Mouse (Mus musculus) myocyte (in vitro differentiated cells): ENCODE results near the gene Npm1. TPM values are rescaled to one million over a fixed set of nuclear protein-coding genes. Genes with fewer than 3 reads are reported as not detected.

Experiments used
- H3K27me3 ChIP-seq: one replicate; pipeline ENCODE4 v1.6.1; 2011; ENCODE audit not compliant: control insufficient read depth, insufficient read depth, insufficient read length
- H3K36me3 ChIP-seq: one replicate; pipeline ENCODE4 v1.6.1; 2011; ENCODE audit not compliant: control insufficient read depth, insufficient read depth
- H3K4me2 ChIP-seq: one replicate; pipeline ENCODE4 v1.6.1; 2011; ENCODE audit warnings: low read depth, control low read depth
- H3K4me3 ChIP-seq: one replicate; pipeline ENCODE4 v1.5.1; 2011; ENCODE audit warnings: mild to moderate bottlenecking, control low read depth, moderate library complexity
- H3K79me2 ChIP-seq: one replicate; pipeline ENCODE4 v1.6.1; 2011; ENCODE audit not compliant: control insufficient read depth, insufficient read depth
- H3ac ChIP-seq: one replicate; pipeline ENCODE4 v1.6.1; 2011; ENCODE audit not compliant: control insufficient read depth, insufficient read length
- CEBPB ChIP-seq: IDR thresholded peaks from 2 replicates; pipeline ENCODE4 v1.6.1; 2011; ENCODE audit warnings: mild to moderate bottlenecking, moderate library complexity; ENCODE audit not compliant: poor library complexity, insufficient read depth, severe bottlenecking
- E2F4 ChIP-seq: IDR thresholded peaks from one replicate; pipeline ENCODE4 v1.6.1; 2011; ENCODE audit warnings: mild to moderate bottlenecking, control low read depth, moderate library complexity; ENCODE audit not compliant: insufficient read depth
- MAX ChIP-seq: IDR thresholded peaks from one replicate; pipeline ENCODE4 v1.6.1; 2011; ENCODE audit warnings: low read depth, mild to moderate bottlenecking, control low read depth
- MYOD1 ChIP-seq, 3 experiments: IDR thresholded peaks; one replicate each; pipeline ENCODE4 v1.6.1; 2011; ENCODE audit warnings: control low read depth in 2 of 3, low read depth in 2 of 3, mild to moderate bottlenecking in 2 of 3, moderate library complexity in 1 of 3; ENCODE audit not compliant: insufficient read length in 2 of 3, control insufficient read depth in 1 of 3
- MYOG ChIP-seq, 3 experiments: IDR thresholded peaks; one replicate each; pipeline ENCODE4 v1.6.1; 2011; ENCODE audit warnings: control low read depth in 2 of 3, low read depth in 2 of 3, mild to moderate bottlenecking in 2 of 3; ENCODE audit not compliant: insufficient read length in 2 of 3, control insufficient read depth in 1 of 3, insufficient read depth in 1 of 3
- POLR2A ChIP-seq: IDR thresholded peaks from one replicate; pipeline ENCODE4 v1.6.1; 2011; ENCODE audit warnings: low read depth, mild to moderate bottlenecking, control low read depth, moderate library complexity; ENCODE audit not compliant: insufficient read length
- POLR2AphosphoS2 ChIP-seq: IDR thresholded peaks from one replicate; pipeline ENCODE4 v1.6.1; 2011; ENCODE audit warnings: low read depth, control low read depth; ENCODE audit not compliant: insufficient read length
- REST ChIP-seq: IDR thresholded peaks from one replicate; pipeline ENCODE4 v1.6.1; 2011; ENCODE audit warnings: mild to moderate bottlenecking, control low read depth, moderate library complexity; ENCODE audit not compliant: insufficient read depth, insufficient read length
- SRF ChIP-seq: IDR thresholded peaks from one replicate; pipeline ENCODE4 v1.6.1; 2011; ENCODE audit warnings: low read depth; ENCODE audit not compliant: control insufficient read depth, insufficient read length
- TCF12 ChIP-seq: IDR thresholded peaks from one replicate; pipeline ENCODE4 v1.6.1; 2011; ENCODE audit warnings: mild to moderate bottlenecking, control low read depth; ENCODE audit not compliant: poor library complexity, insufficient read depth, severe bottlenecking
- TCF3 ChIP-seq: IDR thresholded peaks from one replicate; pipeline ENCODE4 v1.6.1; 2011; ENCODE audit warnings: low read depth, control low read depth; ENCODE audit not compliant: insufficient read length
- polyA plus RNA-seq: library from polyadenylated mRNA; unstranded; fragments of >200 nt; fragmentation: generic; extraction: Trizol; gene quantifications from one replicate; pipeline ENCODE4 v1.2.1, GENCODE M21; 2012; ENCODE audit warnings: missing spikeins

Gene Npm1
- polyA plus RNA-seq, 1 experiment, result 244 TPM

DNA sequence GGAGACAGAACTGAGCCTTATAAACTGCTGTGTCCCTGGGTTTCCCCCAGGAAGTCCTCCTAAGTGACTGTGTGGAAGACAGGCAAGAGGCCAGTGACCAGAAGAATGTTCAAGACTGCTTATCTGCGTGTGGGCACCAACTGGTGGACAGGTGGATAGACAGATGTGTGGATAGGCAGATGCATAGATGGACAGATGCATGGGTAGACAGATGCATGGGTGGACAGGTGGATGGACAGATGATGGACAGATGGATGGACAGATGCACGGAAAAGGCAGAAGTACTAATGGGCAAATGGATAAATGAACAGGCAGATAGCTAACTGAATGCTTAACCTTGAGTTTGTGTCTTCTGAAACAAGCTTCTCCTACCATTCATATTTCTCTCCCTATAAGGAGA, 52.9 kb downstream of the Npm1 start:
- Histone ChIP-seq H3K27me3 (peaks cover 26% of the 10 kb centered on the region), H3ac (no peak overlapping the region), H3K36me3 (no peaks in the 10 kb centered on the region), H3K4me3 (no peak overlapping the region), H3K79me2 (no peaks in the 10 kb centered on the region), H3K4me2 (no peak overlapping the region)
- TF ChIP-seq E2F4, result no peak
- TF ChIP-seq TCF12, result peak; percentile 22
- TF ChIP-seq POLR2AphosphoS2, result no peak
- TF ChIP-seq POLR2A, result no peak
- peak in 2 of 3 experiments; percentile 78 to 92 for TF ChIP-seq MYOD1 (IDR thresholded peaks at IDR 0.05; ENCODE audit: control insufficient read depth in 1 of 3, insufficient read length in 2 of 3, low read depth in 2 of 3)
- TF ChIP-seq SRF, result no peak
- TF ChIP-seq TCF3, result peak; percentile 62
- peak in 2 of 3 experiments; percentile 64 to 77 for TF ChIP-seq MYOG (IDR thresholded peaks at IDR 0.05; ENCODE audit: control insufficient read depth in 1 of 3, insufficient read depth in 1 of 3, insufficient read length in 2 of 3, low read depth in 2 of 3)
- no peak for TF ChIP-seq MAX

DNA sequence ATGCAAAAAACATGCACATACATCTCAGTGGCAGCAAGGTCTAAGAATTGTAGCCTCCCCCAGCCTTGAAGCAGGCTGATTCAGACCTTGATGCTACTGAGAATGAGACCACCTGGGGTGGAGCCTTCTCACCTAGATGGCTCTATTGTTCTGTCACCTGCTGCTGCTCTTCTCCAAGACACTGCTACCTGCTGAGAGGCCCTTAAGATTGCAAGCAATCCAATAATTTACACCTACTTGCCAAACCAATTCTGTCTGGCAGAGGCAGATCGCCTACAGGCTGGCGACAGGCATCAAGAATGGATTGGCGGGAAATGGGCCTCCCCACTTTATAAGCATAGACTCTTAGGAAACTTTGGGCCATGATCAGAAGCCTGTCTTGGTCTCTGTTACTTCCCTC, 55.5 kb downstream of the Npm1 start:
- no peak for TF ChIP-seq POLR2A
- no peak for TF ChIP-seq MAX
- no peak for TF ChIP-seq E2F4
- no peak for TF ChIP-seq REST
- TF ChIP-seq SRF, result no peak
- TF ChIP-seq TCF12, result no peak
- TF ChIP-seq MYOG (IDR thresholded peaks at IDR 0.05; ENCODE audit: control insufficient read depth in 1 of 3, insufficient read depth in 1 of 3, insufficient read length in 2 of 3, low read depth in 2 of 3), result no peak
- no peak for TF ChIP-seq TCF3
- no peak for TF ChIP-seq POLR2AphosphoS2
- no peaks in the 10 kb centered on the region for H3K36me3 ChIP-seq
- peaks cover 10% of the 10 kb centered on the region for H3K27me3 ChIP-seq
- no peak overlapping the region for H3K4me3 ChIP-seq
- no peak overlapping the region for H3ac ChIP-seq
- no peaks in the 10 kb centered on the region for H3K79me2 ChIP-seq
- H3K4me2 ChIP-seq, result no peak overlapping the region

DNA sequence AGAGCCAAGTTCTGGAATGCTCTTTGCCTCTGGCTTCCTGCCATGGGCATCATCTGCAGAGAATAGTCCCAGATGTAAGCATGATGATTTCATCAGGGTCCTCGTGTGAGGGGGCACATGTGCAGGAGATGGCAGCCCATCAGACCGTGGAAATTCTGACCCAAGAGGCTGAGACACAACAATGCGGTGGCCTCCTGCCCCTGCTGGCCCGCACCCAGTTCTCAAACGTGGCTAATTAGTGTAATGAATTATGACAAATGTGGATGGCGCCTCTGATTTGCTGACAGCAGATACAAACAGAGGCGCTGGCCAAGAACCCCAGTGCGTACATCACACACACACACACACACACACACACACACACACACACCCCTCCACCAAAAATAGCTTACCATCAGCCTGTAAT, 58.1 kb downstream of the Npm1 start:
- H3K36me3 ChIP-seq, result no peaks in the 10 kb centered on the region
- TF ChIP-seq MYOG (IDR thresholded peaks at IDR 0.05; ENCODE audit: control insufficient read depth in 1 of 3, insufficient read depth in 1 of 3, insufficient read length in 2 of 3, low read depth in 2 of 3), result no peak
- TF ChIP-seq MYOD1 (IDR thresholded peaks at IDR 0.05; ENCODE audit: control insufficient read depth in 1 of 3, insufficient read length in 2 of 3, low read depth in 2 of 3), result no peak
- no peak for TF ChIP-seq E2F4
- no peak for TF ChIP-seq TCF12
- TF ChIP-seq POLR2AphosphoS2, result no peak
- no peak for TF ChIP-seq TCF3
- TF ChIP-seq REST, result no peak
- no peak for TF ChIP-seq CEBPB
- TF ChIP-seq MAX, result no peak
- TF ChIP-seq SRF, result no peak
- no peak overlapping the region for H3K4me2 ChIP-seq
- no peaks in the 10 kb centered on the region for H3K79me2 ChIP-seq
- H3K27me3 ChIP-seq, result peaks cover 5% of the 10 kb centered on the region
- H3ac ChIP-seq, result no peak overlapping the region
- no peak overlapping the region for H3K4me3 ChIP-seq

DNA sequence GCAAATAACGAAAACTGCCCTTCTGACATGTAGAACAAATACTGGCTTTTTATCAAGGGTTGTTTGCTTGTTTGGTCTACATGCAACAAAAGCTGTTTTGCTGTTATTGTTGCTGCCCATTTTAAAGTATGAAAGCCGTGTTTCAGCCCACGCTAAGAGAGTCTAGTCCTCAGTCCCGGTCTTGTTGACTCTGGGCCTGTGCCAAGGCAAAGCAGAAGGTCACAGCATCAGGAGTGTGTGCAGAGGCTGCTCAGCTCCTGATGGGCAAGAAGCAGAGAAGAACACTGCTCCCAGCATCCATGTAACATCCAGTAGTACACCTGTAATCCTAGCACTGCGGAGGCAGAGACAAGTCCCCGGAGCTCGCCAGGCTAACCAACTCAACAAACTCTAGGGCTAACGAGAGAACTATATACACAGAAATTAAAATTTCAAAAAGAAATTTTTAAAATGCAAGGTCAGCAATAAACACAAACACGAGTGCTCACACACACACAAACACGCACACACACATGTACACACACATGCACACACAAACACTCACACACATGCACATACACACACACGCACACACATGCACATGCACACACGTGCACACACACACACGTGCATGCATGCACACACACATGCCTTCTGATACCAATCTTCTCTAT, 59.6 kb downstream of the Npm1 start:
- peaks cover 4% of the 10 kb centered on the region for H3K27me3 ChIP-seq
- no peak overlapping the region for H3K4me3 ChIP-seq
- peak overlapping the region; percentile 30 for H3K4me2 ChIP-seq
- TF ChIP-seq MAX (no peak), POLR2A (no peak), TCF3 (no peak), POLR2AphosphoS2 (no peak), MYOD1 (IDR thresholded peaks at IDR 0.05; ENCODE audit: control insufficient read depth in 1 of 3, insufficient read length in 2 of 3, low read depth in 2 of 3) (no peak), SRF (no peak), MYOG (IDR thresholded peaks at IDR 0.05; ENCODE audit: control insufficient read depth in 1 of 3, insufficient read depth in 1 of 3, insufficient read length in 2 of 3, low read depth in 2 of 3) (no peak), E2F4 (no peak)
- no peaks in the 10 kb centered on the region for H3K36me3 ChIP-seq
- no peaks in the 10 kb centered on the region for H3K79me2 ChIP-seq
- H3ac ChIP-seq, result no peak overlapping the region

Other genes starting within 250 kb of the Npm1 start
- 0.07 TPM for gene Fgf18, start 15.8 kb downstream of the Npm1 start, polyA plus RNA-seq
- not detected for gene Tlx3, start 40.4 kb upstream of the Npm1 start, polyA plus RNA-seq
- gene Gm12117, start 113.5 kb upstream of the Npm1 start, polyA plus RNA-seq, result not detected